Mouse (Mus musculus) left cerebral cortex, postnatal 10 days (tissue): ENCODE measurements around the gene Psmb11. TPM values are rescaled to one million over a fixed set of nuclear protein-coding genes. Genes with fewer than 3 reads are reported as not detected.
"Not testable (repeated sequence)": the region's sequence is repeated elsewhere in the genome, so short reads cannot be mapped to it uniquely, and the experiment has no call there.

ENCODE experiments used
- DNase-seq, 2 experiments: peaks; one replicate each; pipeline ENCODE4 v3.0.0; 2021 to 2022; ENCODE audit warnings: low spot score in 2 of 2, mixed read lengths in 1 of 2; ENCODE audit errors: extremely low spot score in 1 of 2
- intact Hi-C: fragments of 180-260 bp; cut with DNase I; formaldehyde crosslinking; loops from one replicate; pipeline ENCODE4 v1.15.1; 2025
- total RNA-seq, 2 experiments: library from RNA; stranded (reverse); gene quantifications; 2 replicates each; pipeline ENCODE4 v1.2.3; 2021

Gene Psmb11
- total RNA-seq, 2 experiments from 2014 or later: not detected

GRCm38 (mm10) chr14:54601601-54602000 is 19.6 kb upstream of the Psmb11 start:
- intact Hi-C loops: no loop called here
- no peak for DNase-seq

- no peak for DNase-seq
- intact Hi-C loops: no loop called here
Observed at GRCm38 (mm10) chr14:54602613-54603012, 18.6 kb upstream of the Psmb11 start.

GRCm38 (mm10) chr14:54603038-54603654 is 18.1 kb upstream of the Psmb11 start:
- peak; percentile 96 to 98 for DNase-seq
- intact Hi-C loops: no loop called here

GRCm38 (mm10) chr14:54603686-54604085 is 17.5 kb upstream of the Psmb11 start:
- DNase-seq: no peak
- intact Hi-C loops: no loop called here

- DNase-seq: peak; percentile 64 to 93
- intact Hi-C loops: no loop called here
Observed at GRCm38 (mm10) chr14:54605752-54606321, 15.4 kb upstream of the Psmb11 start, which contains the start of gene 4931414P19Rik. 4931414P19Rik (minus strand) TSS chr14:54605993.

GRCm38 (mm10) chr14:54607226-54607625 is 14.0 kb upstream of the Psmb11 start:
- intact Hi-C loops: no loop called here
- DNase-seq: no peak

GRCm38 (mm10) chr14:54609245-54609644 is 12.0 kb upstream of the Psmb11 start:
- DNase-seq: no peak
- intact Hi-C loops: no loop called here

- intact Hi-C loops: no loop called here
- no peak for DNase-seq
Observed at GRCm38 (mm10) chr14:54609962-54610361, 11.3 kb upstream of the Psmb11 start.

- no peak for DNase-seq
- intact Hi-C loops: no loop called here
Observed at GRCm38 (mm10) chr14:54610648-54611047, 10.6 kb upstream of the Psmb11 start.

- DNase-seq, intact Hi-C loops: not testable (repeated sequence)
Observed at GRCm38 (mm10) chr14:54614130-54614529, 7.1 kb upstream of the Psmb11 start.

- DNase-seq: no peak
- intact Hi-C loops: loop anchor here (5.0 kb wide), 1 partner anchor 34 kb away; no protein-coding TSS in a partner anchor
Observed at GRCm38 (mm10) chr14:54616226-54616825, 4.9 kb upstream of the Psmb11 start.

GRCm38 (mm10) chr14:54617152-54617896 is 3.9 kb upstream of the Psmb11 start:
- DNase-seq: no peak
- intact Hi-C loops: loop anchor here (5.0 kb wide), 1 partner anchor 35 kb away; no protein-coding TSS in a partner anchor

- peak; percentile 87 to 93 for DNase-seq
- intact Hi-C loops: loop anchor here (5.0 kb wide), 1 partner anchor 36 kb away; no protein-coding TSS in a partner anchor
Observed at GRCm38 (mm10) chr14:54617897-54618365, 3.3 kb upstream of the Psmb11 start, which contains the start of gene Psmb5. Psmb5 (minus strand) TSS chr14:54618022.

GRCm38 (mm10) chr14:54623334-54623733 is 2.1 kb downstream of the Psmb11 start:
- DNase-seq: no peak
- intact Hi-C loops: no loop called here

- DNase-seq: no peak
- intact Hi-C loops: no loop called here
Observed at GRCm38 (mm10) chr14:54624976-54625375, 3.7 kb downstream of the Psmb11 start.

- no peak for DNase-seq
- intact Hi-C loops: no loop called here
Observed at GRCm38 (mm10) chr14:54628103-54628502, 6.9 kb downstream of the Psmb11 start.

GRCm38 (mm10) chr14:54629797-54630196 is 8.6 kb downstream of the Psmb11 start:
- no peak for DNase-seq
- intact Hi-C loops: no loop called here

- no peak for DNase-seq
- intact Hi-C loops: no loop called here
Observed at GRCm38 (mm10) chr14:54630583-54631239, 9.5 kb downstream of the Psmb11 start.

- DNase-seq: no peak
- intact Hi-C loops: no loop called here
Observed at GRCm38 (mm10) chr14:54631240-54631599, 10.0 kb downstream of the Psmb11 start.
